Mouse (Mus musculus): ENCODE results near the gene Mapk1ip1l. TPM values are rescaled to one million over a fixed set of nuclear protein-coding genes. Genes with fewer than 3 reads are reported as not detected.

Gene Mapk1ip1l
- total and polyA plus RNA-seq, 3 experiments = 14.6 to 34.2 (median 29.8) TPM

- H3K36me3 ChIP-seq (ENCODE audit: control insufficient read depth, insufficient read depth, low read length) = peaks cover 2% of the 10 kb centered on the region; the same call in 1 of the 2 replicates
- H3K4me1 ChIP-seq (ENCODE audit: control insufficient read depth, insufficient read depth, low read length) = no peaks in the 10 kb centered on the region; the same call in 1 of the 2 replicates
- DNase-seq = no peak
- H3K27ac ChIP-seq = no peak overlapping the region
- WGBS = 92% methylated on average over 3 of the region's 3 CpGs
- no peak for TF ChIP-seq CTCF (IDR thresholded peaks at IDR 0.05)
- no peak for TF ChIP-seq EP300 (IDR thresholded peaks at IDR 0.05; ENCODE audit: insufficient read depth, low read depth, low read length)
- no peak for TF ChIP-seq POLR2A (IDR thresholded peaks at IDR 0.05; ENCODE audit: insufficient read depth, low read depth, low read length)
- no peaks in the 10 kb centered on the region for H3K27me3 ChIP-seq (ENCODE audit: control insufficient read depth, insufficient read depth, low read length)
- H3K9ac ChIP-seq (ENCODE audit: low read depth, low read length) = no peak overlapping the region
- intact Hi-C loops (cut with DNase I) = no loop called here
- no peaks in the 10 kb centered on the region for H3K79me2 ChIP-seq (replicated peaks; ENCODE audit: control insufficient read depth, insufficient read depth, low read length)
- no peak overlapping the region for H3K4me3 ChIP-seq
Measured at GRCm38 (mm10) chr14:47273751-47274150, 24.3 kb upstream of the Mapk1ip1l start.

GRCm38 (mm10) chr14:47275417-47275816 is 22.6 kb upstream of the Mapk1ip1l start:
- Histone ChIP-seq H3K79me2 (replicated peaks; ENCODE audit: control insufficient read depth, insufficient read depth, low read length) (no peaks in the 10 kb centered on the region; the same call in 1 of the 2 replicates), H3K9ac (ENCODE audit: low read depth, low read length) (no peak overlapping the region), H3K27me3 (ENCODE audit: control insufficient read depth, insufficient read depth, low read length) (no peaks in the 10 kb centered on the region), H3K4me1 (ENCODE audit: control insufficient read depth, insufficient read depth, low read length) (no peaks in the 10 kb centered on the region; the same call in 1 of the 2 replicates), H3K27ac (no peak overlapping the region), H3K36me3 (ENCODE audit: control insufficient read depth, insufficient read depth, low read length) (peaks cover 2% of the 10 kb centered on the region; the same call in 1 of the 2 replicates), H3K4me3 (no peak overlapping the region)
- intact Hi-C loops (cut with DNase I) = loop anchor here (5.0 kb wide), 1 partner anchor 142 kb away; the partner anchor contains the start of gene Dlgap5
- 36% methylated on average over 3 of the region's 3 CpGs for WGBS
- DNase-seq = no peak
- no peak for TF ChIP-seq POLR2A (IDR thresholded peaks at IDR 0.05; ENCODE audit: insufficient read depth, low read depth, low read length)
- no peak for TF ChIP-seq CTCF (IDR thresholded peaks at IDR 0.05)
- TF ChIP-seq EP300 (IDR thresholded peaks at IDR 0.05; ENCODE audit: insufficient read depth, low read depth, low read length) = no peak

- intact Hi-C loops (cut with DNase I) = loop anchor here (2.0 to 5.0 kb wide), 2 partner anchors 23 to 141 kb away; partner anchors contain the start of genes Dlgap5 and Mapk1ip1l
- Histone ChIP-seq H3K27me3 (ENCODE audit: control insufficient read depth, insufficient read depth, low read length) (no peaks in the 10 kb centered on the region), H3K36me3 (ENCODE audit: control insufficient read depth, insufficient read depth, low read length) (peaks cover 2% of the 10 kb centered on the region; the same call in 1 of the 2 replicates), H3K4me3 (peak overlapping the region; percentile 83), H3K79me2 (replicated peaks; ENCODE audit: control insufficient read depth, insufficient read depth, low read length) (no peaks in the 10 kb centered on the region; the same call in 1 of the 2 replicates), H3K9ac (ENCODE audit: low read depth, low read length) (peak overlapping the region; percentile 69), H3K27ac (peak overlapping the region; percentile 96), H3K4me1 (ENCODE audit: control insufficient read depth, insufficient read depth, low read length) (no peaks in the 10 kb centered on the region; the same call in 1 of the 2 replicates)
- DNase-seq = no peak
- 3% methylated on average over 22 of the region's 22 CpGs for WGBS
- TF ChIP-seq CTCF (IDR thresholded peaks at IDR 0.05) = no peak
- no peak for TF ChIP-seq EP300 (IDR thresholded peaks at IDR 0.05; ENCODE audit: insufficient read depth, low read depth, low read length)
- no peak for TF ChIP-seq POLR2A (IDR thresholded peaks at IDR 0.05; ENCODE audit: insufficient read depth, low read depth, low read length)
Measured at GRCm38 (mm10) chr14:47276036-47276603, 21.9 kb upstream of the Mapk1ip1l start.

- Histone ChIP-seq H3K27ac (peak within 1 kb of the TSS; percentile 96), H3K4me1 (ENCODE audit: control insufficient read depth, insufficient read depth, low read length) (no peaks in the 10 kb centered on the region; the same call in 1 of the 2 replicates), H3K27me3 (ENCODE audit: control insufficient read depth, insufficient read depth, low read length) (no peaks in the 10 kb centered on the region), H3K36me3 (ENCODE audit: control insufficient read depth, insufficient read depth, low read length) (peaks cover 2% of the 10 kb centered on the region; the same call in 1 of the 2 replicates), H3K79me2 (replicated peaks; ENCODE audit: control insufficient read depth, insufficient read depth, low read length) (no peaks in the 10 kb centered on the region; the same call in 1 of the 2 replicates), H3K4me3 (peak within 1 kb of the TSS; percentile 83), H3K9ac (ENCODE audit: low read depth, low read length) (peak within 1 kb of the TSS; percentile 85)
- intact Hi-C loops (cut with DNase I) = loop anchor here (1.0 to 5.0 kb wide), 3 partner anchors 22 to 140 kb away; partner anchors contain the start of genes Dlgap5 and Mapk1ip1l
- 0 out of 2 replicates have a peak, but pooled peaks have one; percentile 2 for TF ChIP-seq EP300 (IDR thresholded peaks at IDR 0.05; ENCODE audit: insufficient read depth, low read depth, low read length)
- peak; percentile 58 for TF ChIP-seq CTCF (IDR thresholded peaks at IDR 0.05)
- no peak; the same call in none of the 2 replicates for TF ChIP-seq POLR2A (IDR thresholded peaks at IDR 0.05; ENCODE audit: insufficient read depth, low read depth, low read length)
- WGBS = under 1% methylated on average over 72 of the region's 77 CpGs
- DNase-seq = peak; percentile 97 to 98
Measured at GRCm38 (mm10) chr14:47276637-47277393, 21.3 kb upstream of the Mapk1ip1l start, which contains the start of the genes Wdhd1 and Socs4. TSS of gene Wdhd1 (minus strand) at chr14:47276857. TSS of gene Socs4 (plus strand) at chr14:47276931.

- peaks cover 2% of the 10 kb centered on the region; the same call in 1 of the 2 replicates for H3K36me3 ChIP-seq (ENCODE audit: control insufficient read depth, insufficient read depth, low read length)
- H3K27ac ChIP-seq = no peak overlapping the region
- no peaks in the 10 kb centered on the region; the same call in 1 of the 2 replicates for H3K4me1 ChIP-seq (ENCODE audit: control insufficient read depth, insufficient read depth, low read length)
- 83% methylated on average over 2 of the region's 2 CpGs for WGBS
- H3K27me3 ChIP-seq (ENCODE audit: control insufficient read depth, insufficient read depth, low read length) = no peaks in the 10 kb centered on the region
- intact Hi-C loops (cut with DNase I) = loop anchor here (5.0 kb wide), 1 partner anchor 138 kb away; the partner anchor contains the start of gene Dlgap5
- H3K4me3 ChIP-seq = no peak overlapping the region
- TF ChIP-seq EP300 (IDR thresholded peaks at IDR 0.05; ENCODE audit: insufficient read depth, low read depth, low read length) (no peak), CTCF (IDR thresholded peaks at IDR 0.05) (peak; percentile 50)
- peaks cover 2% of the 10 kb centered on the region for H3K79me2 ChIP-seq (replicated peaks; ENCODE audit: control insufficient read depth, insufficient read depth, low read length)
- no peak for DNase-seq
- H3K9ac ChIP-seq (ENCODE audit: low read depth, low read length) = no peak overlapping the region
Measured at GRCm38 (mm10) chr14:47279058-47279457, 19.0 kb upstream of the Mapk1ip1l start.
